Mouse (Mus musculus): ENCODE measurements around the gene 4921539E11Rik.

DNA sequence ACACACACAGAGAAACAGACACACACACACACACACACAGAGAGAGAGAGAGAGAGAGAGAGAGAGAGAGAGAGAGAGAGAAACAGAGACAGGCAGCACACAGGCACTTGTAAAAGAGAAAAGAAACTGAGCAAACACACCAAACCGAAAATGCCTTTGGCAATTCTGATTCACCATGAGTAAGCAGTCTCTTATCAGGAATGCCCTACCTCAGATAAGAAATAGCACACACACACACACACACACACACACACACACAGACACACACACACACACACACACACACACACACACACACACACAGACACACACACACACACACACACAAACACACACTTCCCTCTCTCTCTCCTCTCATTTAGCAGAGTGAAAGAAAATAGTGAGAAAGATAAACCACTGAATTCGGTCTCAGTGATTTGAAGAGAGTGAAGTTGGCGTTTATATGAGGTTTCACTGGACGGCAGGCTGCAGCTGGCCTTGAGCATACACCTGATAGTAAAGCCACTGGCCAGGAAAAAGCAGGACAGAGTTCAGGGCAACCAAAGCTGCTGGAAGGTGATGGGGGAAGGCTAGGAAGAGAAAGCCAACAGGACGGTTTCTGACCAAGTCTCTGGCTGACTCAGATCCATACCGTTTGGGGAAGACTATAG, 41.1 kb downstream of the 4921539E11Rik start:
- TF ChIP-seq CTCF (IDR thresholded peaks at IDR 0.05) (no peak), EP300 (IDR thresholded peaks at IDR 0.05; ENCODE audit: insufficient read depth, low read depth, low read length) (no peak), POLR2A (IDR thresholded peaks at IDR 0.05; ENCODE audit: insufficient read depth, low read depth, low read length) (no peak)
